Mouse (Mus musculus): Measurements from ENCODE around the gene Oas1a. TPM values are rescaled to one million over a fixed set of nuclear protein-coding genes. Genes with fewer than 3 reads are reported as not detected.
"Not testable (repeated sequence)": the region's sequence is repeated elsewhere in the genome, so short reads cannot be mapped to it uniquely, and the experiment has no call there.

The Oas1a gene
- polyA plus RNA-seq, 2 experiments, result 1.3 to 1.5 TPM

- H3K36me3 ChIP-seq (ENCODE audit: control insufficient read depth, insufficient read depth, low read length), result no peaks in the 10 kb centered on the region
- no peak overlapping the region for H3K9ac ChIP-seq (ENCODE audit: low read depth, low read length, severe bottlenecking)
- DNase-seq (ENCODE audit: low spot score) (no peak), ATAC-seq (ENCODE audit: low FRiP score, low read depth) (no peak)
- H3K9me3 ChIP-seq (ENCODE audit: control insufficient read depth, low read length), result no peaks in the 10 kb centered on the region
- no peak overlapping the region for H3K27ac ChIP-seq (replicated peaks; ENCODE audit: low read depth, low read length)
- H3K4me3 ChIP-seq (replicated peaks; ENCODE audit: low read length), result no peak overlapping the region
- no peaks in the 10 kb centered on the region for H3K4me1 ChIP-seq (ENCODE audit: control insufficient read depth, insufficient read depth, low read length)
- 75% methylated on average over 3 of the region's 3 CpGs for WGBS
- TF ChIP-seq POLR2A (IDR thresholded peaks at IDR 0.05; ENCODE audit: borderline replicate concordance, extremely low read depth, insufficient read depth, insufficient read length), result no peak
- no peak overlapping the region for H3K4me2 ChIP-seq (replicated peaks; ENCODE audit: low read depth, low read length, severe bottlenecking)
- no peaks in the 10 kb centered on the region for H3K27me3 ChIP-seq (ENCODE audit: control insufficient read depth, insufficient read depth, low read length)
Measured at GRCm38 (mm10) chr5:120920296-120920695, 13.0 kb upstream of the Oas1a start.

GRCm38 (mm10) chr5:120919156-120919935 is 12.0 kb upstream of the Oas1a start:
- 61% methylated on average over 2 of the region's 2 CpGs for WGBS
- not testable (repeated sequence) for H3K36me3 ChIP-seq (ENCODE audit: control insufficient read depth, insufficient read depth, low read length); ATAC-seq (ENCODE audit: low FRiP score, low read depth); H3K4me2 ChIP-seq (replicated peaks; ENCODE audit: low read depth, low read length, severe bottlenecking); DNase-seq (ENCODE audit: low spot score); H3K27me3 ChIP-seq (ENCODE audit: control insufficient read depth, insufficient read depth, low read length); H3K4me3 ChIP-seq (replicated peaks; ENCODE audit: low read length); H3K4me1 ChIP-seq (ENCODE audit: control insufficient read depth, insufficient read depth, low read length); H3K27ac ChIP-seq (replicated peaks; ENCODE audit: low read depth, low read length); H3K9ac ChIP-seq (ENCODE audit: low read depth, low read length, severe bottlenecking); H3K9me3 ChIP-seq (ENCODE audit: control insufficient read depth, low read length)

GRCm38 (mm10) chr5:120914204-120914603 is 6.9 kb upstream of the Oas1a start, which contains the start of gene Oas1d:
Oas1d (plus strand) TSS chr5:120914536.
- H3K9me3 ChIP-seq (ENCODE audit: control insufficient read depth, low read length); H3K27ac ChIP-seq (replicated peaks; ENCODE audit: low read depth, low read length); H3K4me1 ChIP-seq (ENCODE audit: control insufficient read depth, insufficient read depth, low read length); H3K9ac ChIP-seq (ENCODE audit: low read depth, low read length, severe bottlenecking); DNase-seq (ENCODE audit: low spot score); H3K36me3 ChIP-seq (ENCODE audit: control insufficient read depth, insufficient read depth, low read length); H3K27me3 ChIP-seq (ENCODE audit: control insufficient read depth, insufficient read depth, low read length); H3K4me3 ChIP-seq (replicated peaks; ENCODE audit: low read length); H3K4me2 ChIP-seq (replicated peaks; ENCODE audit: low read depth, low read length, severe bottlenecking); ATAC-seq (ENCODE audit: low FRiP score, low read depth): not testable (repeated sequence)
- WGBS, result 46% methylated on average over 8 of the region's 8 CpGs

- H3K9ac ChIP-seq (ENCODE audit: low read depth, low read length, severe bottlenecking), result no peak overlapping the region
- DNase-seq (ENCODE audit: low spot score) (no peak), ATAC-seq (ENCODE audit: low FRiP score, low read depth) (no peak)
- H3K4me1 ChIP-seq (ENCODE audit: control insufficient read depth, insufficient read depth, low read length), result no peaks in the 10 kb centered on the region
- H3K36me3 ChIP-seq (ENCODE audit: control insufficient read depth, insufficient read depth, low read length), result no peaks in the 10 kb centered on the region
- no peak overlapping the region for H3K4me3 ChIP-seq (replicated peaks; ENCODE audit: low read length)
- TF ChIP-seq POLR2A (IDR thresholded peaks at IDR 0.05; ENCODE audit: borderline replicate concordance, extremely low read depth, insufficient read depth, insufficient read length), result no peak
- 50% methylated on average over 7 of the region's 7 CpGs for WGBS
- H3K27me3 ChIP-seq (ENCODE audit: control insufficient read depth, insufficient read depth, low read length), result no peaks in the 10 kb centered on the region
- H3K27ac ChIP-seq (replicated peaks; ENCODE audit: low read depth, low read length), result no peak overlapping the region
- no peaks in the 10 kb centered on the region for H3K9me3 ChIP-seq (ENCODE audit: control insufficient read depth, low read length)
- H3K4me2 ChIP-seq (replicated peaks; ENCODE audit: low read depth, low read length, severe bottlenecking), result no peak overlapping the region
Measured at GRCm38 (mm10) chr5:120908196-120908920, 1.0 kb upstream of the Oas1a start.

GRCm38 (mm10) chr5:120902056-120902455 is 5.3 kb downstream of the Oas1a start:
- no peak for DNase-seq (ENCODE audit: low spot score)
- Histone ChIP-seq H3K4me2 (replicated peaks; ENCODE audit: low read depth, low read length, severe bottlenecking) (no peak overlapping the region), H3K36me3 (ENCODE audit: control insufficient read depth, insufficient read depth, low read length) (no peaks in the 10 kb centered on the region), H3K4me3 (replicated peaks; ENCODE audit: low read length) (no peak overlapping the region), H3K27ac (replicated peaks; ENCODE audit: low read depth, low read length) (no peak overlapping the region), H3K27me3 (ENCODE audit: control insufficient read depth, insufficient read depth, low read length) (no peaks in the 10 kb centered on the region), H3K9ac (ENCODE audit: low read depth, low read length, severe bottlenecking) (no peak overlapping the region), H3K4me1 (ENCODE audit: control insufficient read depth, insufficient read depth, low read length) (no peaks in the 10 kb centered on the region), H3K9me3 (ENCODE audit: control insufficient read depth, low read length) (no peaks in the 10 kb centered on the region)
- TF ChIP-seq POLR2A (IDR thresholded peaks at IDR 0.05; ENCODE audit: borderline replicate concordance, extremely low read depth, insufficient read depth, insufficient read length), result no peak
- no peak for ATAC-seq (ENCODE audit: low FRiP score, low read depth)
- WGBS, result 84% methylated on average over 5 of the region's 5 CpGs
